Mouse (Mus musculus) limb, embryonic 10.5 days (tissue): ENCODE measurements around the gene Tent4b. TPM values are rescaled to one million over a fixed set of nuclear protein-coding genes. Genes with fewer than 3 reads are reported as not detected.

ENCODE experiments used
- DNase-seq: peaks from one replicate; pipeline ENCODE4 v3.0.0-alpha.2; 2017; ENCODE audit warnings: low spot score
- H3K27ac ChIP-seq: fragments of 300-500 bp; sonication (generic); 2 replicates; pipeline ENCODE4 v1.5.1; 2016; ENCODE audit warnings: mild to moderate bottlenecking
- H3K27me3 ChIP-seq: fragments of 300-500 bp; sonication (generic); 2 replicates; pipeline ENCODE4 v1.6.1; 2016; ENCODE audit warnings: low read depth, mild to moderate bottlenecking; ENCODE audit not compliant: poor library complexity, severe bottlenecking
- H3K36me3 ChIP-seq: fragments of 300-500 bp; sonication (generic); 2 replicates; pipeline ENCODE4 v1.6.1; 2016; ENCODE audit warnings: mild to moderate bottlenecking, moderate library complexity
- H3K4me1 ChIP-seq: fragments of 300-500 bp; sonication (generic); 2 replicates; pipeline ENCODE4 v1.6.1; 2016
- H3K4me3 ChIP-seq: fragments of 300-500 bp; sonication (generic); 2 replicates; pipeline ENCODE4 v1.5.1; 2016; ENCODE audit warnings: mild to moderate bottlenecking, moderate library complexity
- H3K9me3 ChIP-seq: fragments of 300-500 bp; sonication (generic); replicated peaks from 2 replicates; pipeline ENCODE4 v1.6.1; 2016; ENCODE audit warnings: mild to moderate bottlenecking
- whole genome bisulfite sequencing: fragments of 180-500 bp; shearing (Covaris S2); methylation state at CpG from one replicate; pipeline ENCODE4 v1.1.7; 2016; 5-methylcytosine and 5-hydroxymethylcytosine counted together
- polyA plus RNA-seq: library from polyadenylated mRNA; unstranded; fragments of >200 nt; fragmentation: Nextera tagmentation; extraction: Ambion mirVana; gene quantifications from 2 replicates; pipeline ENCODE4 v1.2.1, GENCODE M21; 2016

Gene Tent4b
- polyA plus RNA-seq, 1 experiment from 2014 or later = 9.9 TPM

GRCm38 (mm10) chr8:88239277-88239676 lies 40.3 kb downstream of the Tent4b start:
- 85% methylated on average over 5 of the region's 5 CpGs for WGBS
- no peak overlapping the region for H3K4me3 ChIP-seq
- no peak for DNase-seq
- H3K4me1 ChIP-seq = no peaks in the 10 kb centered on the region
- no peak overlapping the region for H3K27ac ChIP-seq
- peaks cover 11% of the 10 kb centered on the region for H3K36me3 ChIP-seq
- H3K9me3 ChIP-seq = no peaks in the 10 kb centered on the region
- H3K27me3 ChIP-seq = no peaks in the 10 kb centered on the region

- peaks cover 33% of the 10 kb centered on the region for H3K36me3 ChIP-seq
- H3K4me1 ChIP-seq = no peaks in the 10 kb centered on the region
- no peaks in the 10 kb centered on the region for H3K9me3 ChIP-seq
- 91% methylated on average over 4 of the region's 4 CpGs for WGBS
- H3K27ac ChIP-seq = no peak overlapping the region
- H3K27me3 ChIP-seq = no peaks in the 10 kb centered on the region
- DNase-seq = no peak
- H3K4me3 ChIP-seq = no peak overlapping the region
These were observed 42.9 kb downstream of the Tent4b start for GRCm38 (mm10) chr8:88241871-88242270.

- Histone ChIP-seq H3K9me3 (no peaks in the 10 kb centered on the region), H3K4me3 (no peak overlapping the region), H3K4me1 (no peaks in the 10 kb centered on the region), H3K27me3 (no peaks in the 10 kb centered on the region), H3K36me3 (peaks cover 54% of the 10 kb centered on the region), H3K27ac (no peak overlapping the region)
- WGBS = 78% methylated on average over 4 of the region's 4 CpGs
- peak; percentile 45 for DNase-seq
These were observed 45.3 kb downstream of the Tent4b start for GRCm38 (mm10) chr8:88244298-88244697.

- H3K4me3 ChIP-seq = no peak overlapping the region
- peak; percentile 51 for DNase-seq
- H3K4me1 ChIP-seq = 0 out of 2 replicates have a peak, but pooled peaks cover under 1% of the 10 kb centered on the region
- H3K27me3 ChIP-seq = no peaks in the 10 kb centered on the region
- peaks cover 86% of the 10 kb centered on the region for H3K36me3 ChIP-seq
- 79% methylated on average over 3 of the region's 3 CpGs for WGBS
- H3K27ac ChIP-seq = no peak overlapping the region
- no peaks in the 10 kb centered on the region for H3K9me3 ChIP-seq
These were observed 53.8 kb downstream of the Tent4b start for GRCm38 (mm10) chr8:88252791-88253190.

GRCm38 (mm10) chr8:88254957-88255356 lies 55.9 kb downstream of the Tent4b start:
- no peak overlapping the region for H3K4me3 ChIP-seq
- H3K27me3 ChIP-seq = no peaks in the 10 kb centered on the region
- no peak for DNase-seq
- 0 out of 2 replicates have a peak, but pooled peaks cover 3% of the 10 kb centered on the region for H3K4me1 ChIP-seq
- peaks cover 74% of the 10 kb centered on the region for H3K36me3 ChIP-seq
- 91% methylated on average over 7 of the region's 7 CpGs for WGBS
- H3K9me3 ChIP-seq = no peaks in the 10 kb centered on the region
- no peak overlapping the region for H3K27ac ChIP-seq

- peaks cover 54% of the 10 kb centered on the region for H3K36me3 ChIP-seq
- no peak overlapping the region for H3K27ac ChIP-seq
- no peaks in the 10 kb centered on the region for H3K9me3 ChIP-seq
- 62% methylated on average over 6 of the region's 6 CpGs for WGBS
- no peaks in the 10 kb centered on the region for H3K27me3 ChIP-seq
- DNase-seq = no peak
- H3K4me3 ChIP-seq = no peak overlapping the region
- H3K4me1 ChIP-seq = peaks cover 7% of the 10 kb centered on the region
These were observed 59.0 kb downstream of the Tent4b start for GRCm38 (mm10) chr8:88258024-88258423.

GRCm38 (mm10) chr8:88258544-88258943 lies 59.5 kb downstream of the Tent4b start:
- 86% methylated on average over 11 of the region's 11 CpGs for WGBS

GRCm38 (mm10) chr8:88260466-88260980 lies 61.5 kb downstream of the Tent4b start:
- Histone ChIP-seq H3K4me1 (peaks cover 22% of the 10 kb centered on the region), H3K36me3 (peaks cover 32% of the 10 kb centered on the region), H3K27me3 (no peaks in the 10 kb centered on the region), H3K27ac (no peak overlapping the region), H3K4me3 (no peak overlapping the region), H3K9me3 (no peaks in the 10 kb centered on the region)
- 91% methylated on average over 7 of the region's 7 CpGs for WGBS
- DNase-seq = no peak

More at GRCm38 (mm10) chr8:88258544-88258943, 59.5 kb downstream of the Tent4b start:
- Histone ChIP-seq H3K4me3 (no peak overlapping the region), H3K27ac (no peak overlapping the region), H3K9me3 (no peaks in the 10 kb centered on the region), H3K4me1 (peaks cover 12% of the 10 kb centered on the region), H3K27me3 (no peaks in the 10 kb centered on the region), H3K36me3 (peaks cover 50% of the 10 kb centered on the region)
- no peak for DNase-seq

GRCm38 (mm10) chr8:88262831-88263635 lies 64.0 kb downstream of the Tent4b start:
- Histone ChIP-seq H3K27ac (peak overlapping the region; percentile 7; the same call in 1 of the 2 replicates), H3K4me3 (no peak overlapping the region), H3K36me3 (peaks cover 12% of the 10 kb centered on the region; the same call in 1 of the 2 replicates), H3K4me1 (peaks cover 31% of the 10 kb centered on the region), H3K27me3 (no peaks in the 10 kb centered on the region), H3K9me3 (no peaks in the 10 kb centered on the region)
- 65% methylated on average over 14 of the region's 14 CpGs for WGBS
- no peak for DNase-seq

- peak; percentile 73 for DNase-seq
- no peaks in the 10 kb centered on the region for H3K9me3 ChIP-seq
- 0 out of 2 replicates have a peak, but pooled peaks cover 2% of the 10 kb centered on the region for H3K36me3 ChIP-seq
- peak overlapping the region; percentile 76 for H3K27ac ChIP-seq
- H3K4me3 ChIP-seq = no peak overlapping the region
- WGBS = 4% methylated on average over 2 of the region's 2 CpGs
- H3K27me3 ChIP-seq = no peaks in the 10 kb centered on the region; the same call in 1 of the 2 replicates
- peaks cover 30% of the 10 kb centered on the region for H3K4me1 ChIP-seq
These were observed 66.5 kb downstream of the Tent4b start for GRCm38 (mm10) chr8:88265511-88265910.

GRCm38 (mm10) chr8:88266170-88266800 lies 67.3 kb downstream of the Tent4b start:
- peak overlapping the region; percentile 76; the same call in 1 of the 2 replicates for H3K27ac ChIP-seq

GRCm38 (mm10) chr8:88266801-88267403 lies 67.9 kb downstream of the Tent4b start:
- no peaks in the 10 kb centered on the region for H3K9me3 ChIP-seq
- no peak overlapping the region for H3K4me3 ChIP-seq
- no peak overlapping the region for H3K27ac ChIP-seq
- DNase-seq = no peak
- peaks cover 30% of the 10 kb centered on the region for H3K4me1 ChIP-seq
- WGBS = 85% methylated on average over 14 of the region's 14 CpGs
- no peaks in the 10 kb centered on the region for H3K36me3 ChIP-seq
- H3K27me3 ChIP-seq = peaks cover 13% of the 10 kb centered on the region; the same call in 1 of the 2 replicates

More at GRCm38 (mm10) chr8:88266170-88266800, 67.3 kb downstream of the Tent4b start:
- Histone ChIP-seq H3K27me3 (peaks cover 7% of the 10 kb centered on the region; the same call in 1 of the 2 replicates), H3K4me1 (peaks cover 30% of the 10 kb centered on the region), H3K9me3 (no peaks in the 10 kb centered on the region), H3K4me3 (no peak overlapping the region), H3K36me3 (no peaks in the 10 kb centered on the region)
- 59% methylated on average over 10 of the region's 10 CpGs for WGBS
- DNase-seq = peak; percentile 92
